Mouse (Mus musculus): ENCODE measurements at regions not wholly inside any gene's neighbourhood (a gene's known extent, or its start where the extent isn't known, plus 50 kb on each side); places are given as distances from the start of the nearest gene placed in this dataset.

DNA sequence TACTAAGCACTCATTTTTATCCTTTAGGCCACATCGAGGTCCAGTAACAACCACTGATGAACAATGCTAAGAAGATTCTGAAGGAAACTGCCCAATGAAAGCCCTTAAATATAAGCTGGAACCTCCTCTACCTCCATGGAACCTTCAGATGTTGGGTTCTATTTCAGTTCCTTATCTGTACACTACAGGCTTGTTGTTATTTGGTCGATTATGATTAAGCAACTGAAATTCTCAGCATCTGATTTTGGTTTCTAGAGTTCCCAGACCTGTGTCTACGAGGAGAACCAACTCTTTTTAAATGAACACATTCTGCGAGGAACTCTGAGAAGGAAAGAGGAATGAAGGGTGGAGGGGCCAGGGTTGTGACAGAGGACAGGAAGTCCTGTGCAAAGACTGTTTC lies 253.5 kb downstream of the Ndfip2 start:
- DNase-seq (ENCODE audit: low spot score), result no peak
- Histone ChIP-seq H3K36me3 (no peaks in the 10 kb centered on the region), H3K27ac (no peak overlapping the region), H3K4me3 (no peak overlapping the region), H3K27me3 (ENCODE audit: insufficient read depth, poor library complexity, severe bottlenecking) (no peaks in the 10 kb centered on the region), H3K9me3 (no peaks in the 10 kb centered on the region), H3K4me1 (replicated peaks) (no peaks in the 10 kb centered on the region)
- WGBS, result 90% methylated on average over 4 of the region's 4 CpGs

- no peaks in the 10 kb centered on the region for H3K27me3 ChIP-seq (ENCODE audit: insufficient read depth, poor library complexity, severe bottlenecking)
- no peak for DNase-seq (ENCODE audit: low spot score)
These were observed 252.8 kb downstream of the Ndfip2 start for GRCm38 (mm10) chr14:105511135-105511534.

GRCm38 (mm10) chr14:105505261-105505660 lies 246.9 kb downstream of the Ndfip2 start:
- DNase-seq (ENCODE audit: low spot score), result no peak
- Histone ChIP-seq H3K4me3 (no peak overlapping the region), H3K9me3 (no peaks in the 10 kb centered on the region), H3K27me3 (ENCODE audit: insufficient read depth, poor library complexity, severe bottlenecking) (peaks cover 16% of the 10 kb centered on the region), H3K4me1 (replicated peaks) (peaks cover 38% of the 10 kb centered on the region), H3K36me3 (no peaks in the 10 kb centered on the region), H3K27ac (no peak overlapping the region)
- 77% methylated on average over 4 of the region's 4 CpGs for WGBS

More at GRCm38 (mm10) chr14:105511135-105511534, 252.8 kb downstream of the Ndfip2 start:
- Histone ChIP-seq H3K27ac (no peak overlapping the region), H3K4me3 (no peak overlapping the region), H3K9me3 (no peaks in the 10 kb centered on the region), H3K4me1 (replicated peaks) (no peaks in the 10 kb centered on the region), H3K36me3 (no peaks in the 10 kb centered on the region)
- WGBS, result 88% methylated on average over 3 of the region's 3 CpGs

GRCm38 (mm10) chr14:105504376-105504775 lies 246.0 kb downstream of the Ndfip2 start:
- Histone ChIP-seq H3K27ac (no peak overlapping the region), H3K27me3 (ENCODE audit: insufficient read depth, poor library complexity, severe bottlenecking) (peaks cover 16% of the 10 kb centered on the region), H3K4me1 (replicated peaks) (peaks cover 47% of the 10 kb centered on the region), H3K9me3 (no peaks in the 10 kb centered on the region), H3K4me3 (no peak overlapping the region), H3K36me3 (no peaks in the 10 kb centered on the region)
- DNase-seq (ENCODE audit: low spot score), result no peak
- 82% methylated on average over 3 of the region's 3 CpGs for WGBS

- whole genome bisulfite sequencing, result 81% methylated on average over 5 of the region's 5 CpGs
- Histone ChIP-seq H3K9me3 (no peaks in the 10 kb centered on the region), H3K4me3 (no peak overlapping the region), H3K4me1 (replicated peaks) (peaks cover 53% of the 10 kb centered on the region), H3K36me3 (no peaks in the 10 kb centered on the region), H3K27ac (no peak overlapping the region), H3K27me3 (ENCODE audit: insufficient read depth, poor library complexity, severe bottlenecking) (peaks cover 16% of the 10 kb centered on the region)
- DNase-seq (ENCODE audit: low spot score), result no peak
These were observed 245.4 kb downstream of the Ndfip2 start for GRCm38 (mm10) chr14:105503806-105504205.

GRCm38 (mm10) chr14:105502633-105502975 lies 244.2 kb downstream of the Ndfip2 start:
- peak overlapping the region; percentile 31 for H3K4me3 ChIP-seq
- peaks cover 63% of the 10 kb centered on the region for H3K4me1 ChIP-seq (replicated peaks)
- H3K27ac ChIP-seq, result peak overlapping the region; percentile 84
- no peaks in the 10 kb centered on the region for H3K9me3 ChIP-seq
- peak; percentile 39 for DNase-seq (ENCODE audit: low spot score)
- H3K36me3 ChIP-seq, result no peaks in the 10 kb centered on the region
- 6% methylated on average over 11 of the region's 11 CpGs for WGBS
- H3K27me3 ChIP-seq (ENCODE audit: insufficient read depth, poor library complexity, severe bottlenecking), result peaks cover 16% of the 10 kb centered on the region

- DNase-seq (ENCODE audit: low spot score), result peak; percentile 64
- Histone ChIP-seq H3K27ac (peak overlapping the region; percentile 84), H3K36me3 (no peaks in the 10 kb centered on the region), H3K9me3 (no peaks in the 10 kb centered on the region), H3K4me3 (peak overlapping the region; percentile 31), H3K27me3 (ENCODE audit: insufficient read depth, poor library complexity, severe bottlenecking) (peaks cover 16% of the 10 kb centered on the region), H3K4me1 (replicated peaks) (peaks cover 63% of the 10 kb centered on the region)
- 4% methylated on average over 21 of the region's 21 CpGs for WGBS
These were observed 243.6 kb downstream of the Ndfip2 start for GRCm38 (mm10) chr14:105501792-105502632.

- H3K27me3 ChIP-seq (ENCODE audit: insufficient read depth, poor library complexity, severe bottlenecking), result peaks cover 16% of the 10 kb centered on the region
- H3K9me3 ChIP-seq, result no peaks in the 10 kb centered on the region
- peak overlapping the region; percentile 31 for H3K4me3 ChIP-seq
- no peaks in the 10 kb centered on the region for H3K36me3 ChIP-seq
- peak; percentile 53 for DNase-seq (ENCODE audit: low spot score)
- H3K27ac ChIP-seq, result peak overlapping the region; percentile 84
- WGBS, result 5% methylated on average over 21 of the region's 21 CpGs
- peaks cover 63% of the 10 kb centered on the region for H3K4me1 ChIP-seq (replicated peaks)
These were observed 242.8 kb downstream of the Ndfip2 start for GRCm38 (mm10) chr14:105500966-105501741.

GRCm38 (mm10) chr14:105499319-105499895 lies 241.0 kb downstream of the Ndfip2 start:
- no peaks in the 10 kb centered on the region for H3K9me3 ChIP-seq
- no peaks in the 10 kb centered on the region for H3K36me3 ChIP-seq
- peaks cover 57% of the 10 kb centered on the region for H3K4me1 ChIP-seq (replicated peaks)
- peak overlapping the region; percentile 85 for H3K27ac ChIP-seq
- H3K4me3 ChIP-seq, result peak overlapping the region; percentile 32
- DNase-seq (ENCODE audit: low spot score), result peak; percentile 74
- WGBS, result 13% methylated on average over 15 of the region's 15 CpGs
- peaks cover 19% of the 10 kb centered on the region for H3K27me3 ChIP-seq (ENCODE audit: insufficient read depth, poor library complexity, severe bottlenecking)

GRCm38 (mm10) chr14:105498155-105498906 lies 240.0 kb downstream of the Ndfip2 start:
- peaks cover 8% of the 10 kb centered on the region for H3K27me3 ChIP-seq (ENCODE audit: insufficient read depth, poor library complexity, severe bottlenecking)
- no peak overlapping the region for H3K4me3 ChIP-seq
- no peak for DNase-seq (ENCODE audit: low spot score)
- no peaks in the 10 kb centered on the region for H3K36me3 ChIP-seq
- H3K27ac ChIP-seq, result peak overlapping the region; percentile 85
- H3K9me3 ChIP-seq, result no peaks in the 10 kb centered on the region
- 80% methylated on average over 10 of the region's 10 CpGs for WGBS
- H3K4me1 ChIP-seq (replicated peaks), result peaks cover 54% of the 10 kb centered on the region

DNA sequence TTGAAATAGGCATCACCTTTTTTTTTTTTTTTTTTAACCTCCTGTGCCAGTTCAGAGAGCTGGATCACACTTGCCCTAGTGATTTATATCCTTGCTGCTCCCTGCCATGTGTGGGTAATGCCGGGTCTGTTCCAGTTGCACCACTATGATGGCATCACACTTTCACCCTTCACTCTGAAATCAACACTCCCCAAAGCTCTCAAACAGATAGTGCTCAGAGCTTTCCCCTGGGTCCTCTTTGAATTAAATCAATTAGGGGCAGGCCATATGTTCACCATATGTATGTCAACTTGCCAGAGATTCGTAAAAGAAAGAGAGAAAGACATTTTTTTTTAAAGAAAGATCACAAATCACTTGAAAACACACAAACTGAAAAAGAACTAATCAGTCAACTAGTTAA lies 236.8 kb downstream of the Ndfip2 start:
- Histone ChIP-seq H3K4me3 (no peak overlapping the region), H3K36me3 (no peaks in the 10 kb centered on the region), H3K4me1 (replicated peaks) (peaks cover 25% of the 10 kb centered on the region), H3K9me3 (no peaks in the 10 kb centered on the region), H3K27ac (no peak overlapping the region), H3K27me3 (ENCODE audit: insufficient read depth, poor library complexity, severe bottlenecking) (peaks cover 4% of the 10 kb centered on the region; the same call in 1 of the 2 replicates)
- WGBS, result 54% methylated on average over 2 of the region's 2 CpGs
- DNase-seq (ENCODE audit: low spot score), result no peak

DNA sequence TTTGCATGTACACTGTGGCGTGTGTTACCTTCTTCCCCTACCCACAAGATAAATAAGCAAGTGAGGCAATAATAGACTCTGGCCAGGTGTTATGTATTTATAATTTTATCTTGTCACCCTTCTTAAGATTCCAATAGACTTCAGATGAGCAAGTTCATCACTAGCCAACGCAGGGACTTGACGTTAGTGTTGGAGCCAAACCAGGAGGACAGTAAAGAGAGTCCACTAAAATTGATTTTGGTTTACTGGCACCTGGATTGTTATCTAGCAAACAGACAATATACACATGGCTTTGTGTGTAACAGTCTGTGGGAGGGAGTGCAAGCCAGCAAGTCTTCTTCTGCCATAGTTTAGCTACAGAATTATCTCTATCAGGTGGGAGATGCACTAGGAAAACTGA lies 236.0 kb downstream of the Ndfip2 start:
- Histone ChIP-seq H3K4me1 (replicated peaks) (peaks cover 19% of the 10 kb centered on the region), H3K27me3 (ENCODE audit: insufficient read depth, poor library complexity, severe bottlenecking) (peaks cover 4% of the 10 kb centered on the region; the same call in 1 of the 2 replicates), H3K4me3 (no peak overlapping the region), H3K27ac (no peak overlapping the region), H3K36me3 (no peaks in the 10 kb centered on the region), H3K9me3 (no peaks in the 10 kb centered on the region)
- WGBS, result 93% methylated on average over 3 of the region's 3 CpGs
- no peak for DNase-seq (ENCODE audit: low spot score)
